Mouse (Mus musculus): ENCODE measurements at regions not wholly inside any gene's neighbourhood (a gene's known extent, or its start where the extent isn't known, plus 50 kb on each side); places are given as distances from the start of the nearest gene placed in this dataset.

- DNase-seq (ENCODE audit: low read depth, low spot score): no peak
Measured at GRCm38 (mm10) chr10:44647021-44647420, 118.7 kb upstream of the Prdm1 start.

DNA sequence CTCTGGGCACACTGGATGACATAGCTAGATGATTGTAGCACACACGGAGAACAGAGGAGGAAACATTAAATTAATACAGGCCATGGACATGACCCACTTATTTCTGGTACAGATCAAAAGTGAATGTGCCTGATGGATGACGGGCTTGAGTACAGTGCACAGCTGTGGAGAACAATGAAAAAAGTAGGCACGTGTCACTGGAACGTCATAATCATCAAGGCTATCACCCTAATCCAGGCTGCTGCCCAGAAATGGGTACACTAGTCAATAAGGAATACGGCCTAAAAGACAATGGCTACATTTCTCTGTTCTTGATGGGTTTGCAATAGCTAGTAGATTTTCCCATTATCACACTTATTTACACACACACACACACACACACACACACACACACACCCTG lies 118.3 kb upstream of the Prdm1 start:
- DNase-seq (ENCODE audit: low read depth, low spot score): no peak

GRCm38 (mm10) chr10:44641616-44642015 lies 113.3 kb upstream of the Prdm1 start:
- no peak for DNase-seq (ENCODE audit: low read depth, low spot score)

- DNase-seq (ENCODE audit: low read depth, low spot score): no peak
Measured at GRCm38 (mm10) chr10:44640620-44641019, 112.3 kb upstream of the Prdm1 start.

DNA sequence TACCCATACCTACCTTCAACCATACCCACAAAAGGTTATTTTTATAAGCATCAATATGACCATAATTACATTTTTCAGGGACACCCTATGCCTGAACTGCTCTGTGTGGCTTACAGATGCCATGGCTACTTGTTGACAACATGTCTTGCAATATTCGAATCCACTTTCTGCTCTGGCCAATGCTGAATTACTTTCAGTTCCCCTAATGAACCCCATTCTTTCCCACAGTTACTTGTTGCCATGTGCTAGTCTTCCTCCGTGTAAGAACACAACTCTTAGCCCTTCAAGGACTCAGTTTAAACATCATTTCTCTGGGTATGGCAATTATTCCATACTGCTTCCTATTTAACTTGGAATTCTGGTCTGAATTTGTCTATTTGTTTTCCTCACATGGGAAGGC lies 110.4 kb upstream of the Prdm1 start:
- DNase-seq (ENCODE audit: low read depth, low spot score): no peak

DNA sequence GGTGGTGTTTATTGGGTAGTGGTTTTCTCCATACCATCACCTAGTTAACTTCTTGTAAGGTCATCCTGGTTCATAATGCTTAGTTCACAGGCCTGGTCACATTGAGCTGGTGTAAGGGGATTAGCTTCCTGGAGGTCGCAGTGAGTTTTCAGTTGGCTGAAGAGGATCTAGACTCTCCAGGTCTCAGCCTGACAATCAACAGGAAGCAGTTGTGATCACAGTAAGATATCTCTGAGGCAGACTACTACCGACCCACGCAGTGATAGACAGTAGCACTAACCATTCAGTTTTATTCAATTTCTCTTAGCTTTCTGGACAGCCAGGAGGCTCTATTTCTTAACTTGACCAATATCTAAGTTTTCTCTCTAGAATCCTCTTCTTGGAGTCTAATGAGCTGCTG lies 108.5 kb upstream of the Prdm1 start:
- DNase-seq (ENCODE audit: low read depth, low spot score): no peak

- no peak for DNase-seq (ENCODE audit: low read depth, low spot score)
Measured at GRCm38 (mm10) chr10:44636061-44636460, 107.8 kb upstream of the Prdm1 start.

- no peak for DNase-seq (ENCODE audit: low read depth, low spot score)
Measured at GRCm38 (mm10) chr10:44631584-44631983, 103.3 kb upstream of the Prdm1 start.

DNA sequence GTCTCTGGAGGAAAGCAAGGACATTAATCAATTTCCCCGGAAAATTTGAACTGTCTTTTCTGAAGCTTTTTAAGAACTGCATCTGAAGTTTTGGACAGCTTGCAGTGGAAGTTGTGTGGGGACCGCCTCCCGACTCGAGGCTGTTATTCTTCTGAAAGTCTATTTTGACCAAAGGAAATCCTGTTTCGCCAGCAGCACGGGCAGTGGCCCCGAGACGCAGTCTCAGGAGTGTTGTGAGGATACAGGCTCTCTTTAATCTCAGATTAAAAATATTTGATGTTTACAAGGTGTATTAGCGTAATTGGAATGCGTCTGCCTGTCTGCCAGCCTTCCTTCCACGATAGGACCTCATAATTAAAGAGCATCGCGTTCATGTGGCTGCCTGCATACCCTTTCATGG lies 102.2 kb upstream of the Prdm1 start:
- no peak for DNase-seq (ENCODE audit: low read depth, low spot score)

GRCm38 (mm10) chr10:44628387-44628786 lies 100.1 kb upstream of the Prdm1 start:
- DNase-seq (ENCODE audit: low read depth, low spot score): no peak

DNA sequence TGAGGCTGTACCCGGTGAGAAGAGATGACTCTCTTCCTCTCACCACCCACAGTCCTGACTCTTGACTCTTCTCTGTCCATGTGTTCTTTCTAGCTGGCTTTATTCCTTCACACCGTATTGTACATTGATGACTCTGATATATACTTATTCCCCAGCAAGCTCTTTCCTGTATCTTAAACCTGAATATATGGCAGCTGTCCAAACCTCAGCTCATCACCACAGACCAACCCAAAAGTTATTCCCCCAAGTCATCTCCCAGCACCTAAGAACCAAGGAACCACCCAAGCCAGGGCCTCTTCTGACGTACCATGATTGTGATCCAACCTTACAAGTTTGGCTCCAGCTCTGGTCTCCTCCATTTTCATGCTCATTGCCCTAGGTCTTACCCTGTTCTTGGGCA lies 99.1 kb upstream of the Prdm1 start:
- no peak for DNase-seq (ENCODE audit: low read depth, low spot score)

- no peak for DNase-seq (ENCODE audit: low read depth, low spot score)
Measured at GRCm38 (mm10) chr10:44625521-44625920, 97.2 kb upstream of the Prdm1 start.

DNA sequence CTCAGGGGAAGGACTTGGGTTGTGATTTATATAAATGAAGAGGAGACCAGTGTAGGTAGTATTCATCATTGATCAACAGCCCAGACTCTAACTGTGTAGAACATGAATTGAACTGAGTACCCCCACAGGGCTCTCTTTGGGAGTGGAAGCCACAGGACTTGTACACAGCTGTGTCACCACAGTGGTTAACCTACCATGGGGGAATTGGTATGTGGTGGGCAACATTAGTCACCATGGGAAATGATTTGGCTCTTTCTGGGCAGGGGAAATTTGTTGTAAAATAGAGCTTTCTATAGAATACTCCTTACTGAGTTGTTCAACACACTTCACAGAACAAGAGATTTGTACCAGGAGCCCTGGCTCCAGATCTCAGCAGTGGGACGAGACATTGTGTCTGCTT lies 87.3 kb upstream of the Prdm1 start:
- DNase-seq (ENCODE audit: low read depth, low spot score): no peak

GRCm38 (mm10) chr10:44612571-44612970 lies 84.3 kb upstream of the Prdm1 start:
- DNase-seq (ENCODE audit: low read depth, low spot score): no peak

GRCm38 (mm10) chr10:44611399-44611798 lies 83.1 kb upstream of the Prdm1 start:
- DNase-seq (ENCODE audit: low read depth, low spot score): no peak

DNA sequence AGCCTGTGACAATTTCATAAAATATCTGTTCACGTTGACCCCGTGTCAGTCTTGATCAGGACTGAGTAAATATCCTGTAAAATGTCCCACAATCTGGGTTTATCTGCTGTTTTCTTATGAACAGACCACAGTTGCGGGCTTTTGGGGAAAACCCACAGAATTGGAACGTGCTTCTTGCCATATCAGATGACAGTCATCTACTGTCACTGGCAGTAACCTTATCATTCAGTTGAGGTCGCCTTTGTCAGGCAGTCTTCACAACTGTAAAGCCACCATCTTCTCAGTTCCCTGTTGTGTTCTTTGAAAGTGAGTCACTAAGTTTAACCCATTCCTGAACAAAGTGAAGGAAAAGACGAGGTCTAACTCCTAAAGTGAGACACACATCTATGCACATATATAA lies 80.9 kb upstream of the Prdm1 start:
- DNase-seq (ENCODE audit: low read depth, low spot score): no peak

GRCm38 (mm10) chr10:44607334-44607851 lies 79.1 kb upstream of the Prdm1 start:
- no peak for DNase-seq (ENCODE audit: low read depth, low spot score)

DNA sequence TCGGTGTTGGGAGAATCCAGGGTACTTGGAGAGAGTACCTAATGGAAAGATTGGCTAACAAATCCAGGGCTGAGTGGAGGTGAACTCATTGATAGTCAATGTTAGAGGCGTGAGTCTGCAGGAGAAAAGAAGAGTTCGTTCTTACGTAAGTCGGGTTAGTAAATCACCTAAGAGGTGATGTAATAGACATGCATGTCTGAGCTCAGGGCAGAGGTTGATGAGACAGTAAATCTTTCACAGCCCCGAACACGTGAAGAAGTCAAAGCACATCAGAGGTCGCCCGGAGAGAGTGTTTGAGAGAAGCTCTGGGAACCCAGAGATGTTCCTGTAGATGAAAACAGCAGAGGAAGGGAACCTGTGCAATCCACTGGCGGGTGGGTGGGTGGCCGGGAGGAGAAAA lies 76.2 kb upstream of the Prdm1 start:
- DNase-seq (ENCODE audit: low read depth, low spot score): no peak

- DNase-seq (ENCODE audit: low read depth, low spot score): no peak
Measured at GRCm38 (mm10) chr10:44603461-44603860, 75.2 kb upstream of the Prdm1 start.

DNA sequence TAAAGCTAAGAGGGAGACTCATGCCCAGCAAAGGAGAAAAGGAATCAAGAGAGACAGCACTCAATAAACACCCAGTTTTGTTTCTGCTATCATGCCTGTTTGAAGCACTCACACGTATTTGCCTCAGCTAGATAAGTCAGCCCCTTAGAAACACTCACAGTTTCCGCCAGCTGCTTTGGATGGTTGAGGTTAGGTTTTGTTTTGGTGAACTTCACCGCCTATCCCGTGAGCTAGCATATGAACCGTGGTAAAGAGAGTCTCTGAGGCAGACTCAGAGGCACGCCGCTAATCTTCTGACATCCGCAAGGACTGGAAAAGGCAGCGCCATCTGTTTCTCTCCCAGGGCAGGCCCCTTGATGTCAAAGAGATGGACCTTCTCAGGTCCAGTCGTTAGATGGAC lies 73.2 kb upstream of the Prdm1 start:
- DNase-seq (ENCODE audit: low read depth, low spot score): no peak

DNA sequence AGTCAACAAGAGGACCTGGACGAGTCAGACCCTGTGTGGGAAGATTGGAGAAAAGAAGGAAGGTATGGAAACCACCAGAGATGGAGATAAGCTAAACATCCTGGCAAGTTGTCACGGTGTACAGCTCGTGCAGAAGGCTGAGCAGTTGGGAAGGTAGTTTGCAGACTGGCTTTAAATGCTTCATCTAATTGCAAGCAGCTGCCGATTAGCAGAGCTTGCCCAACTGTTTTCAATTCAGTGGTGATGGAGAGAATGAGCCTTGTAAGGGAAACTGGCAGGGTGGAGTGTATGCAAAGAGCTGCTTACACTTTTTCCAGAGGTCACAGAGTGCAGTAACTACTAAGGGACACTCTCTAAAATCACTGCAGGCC lies 71.6 kb upstream of the Prdm1 start:
- DNase-seq (ENCODE audit: low read depth, low spot score): no peak

DNA sequence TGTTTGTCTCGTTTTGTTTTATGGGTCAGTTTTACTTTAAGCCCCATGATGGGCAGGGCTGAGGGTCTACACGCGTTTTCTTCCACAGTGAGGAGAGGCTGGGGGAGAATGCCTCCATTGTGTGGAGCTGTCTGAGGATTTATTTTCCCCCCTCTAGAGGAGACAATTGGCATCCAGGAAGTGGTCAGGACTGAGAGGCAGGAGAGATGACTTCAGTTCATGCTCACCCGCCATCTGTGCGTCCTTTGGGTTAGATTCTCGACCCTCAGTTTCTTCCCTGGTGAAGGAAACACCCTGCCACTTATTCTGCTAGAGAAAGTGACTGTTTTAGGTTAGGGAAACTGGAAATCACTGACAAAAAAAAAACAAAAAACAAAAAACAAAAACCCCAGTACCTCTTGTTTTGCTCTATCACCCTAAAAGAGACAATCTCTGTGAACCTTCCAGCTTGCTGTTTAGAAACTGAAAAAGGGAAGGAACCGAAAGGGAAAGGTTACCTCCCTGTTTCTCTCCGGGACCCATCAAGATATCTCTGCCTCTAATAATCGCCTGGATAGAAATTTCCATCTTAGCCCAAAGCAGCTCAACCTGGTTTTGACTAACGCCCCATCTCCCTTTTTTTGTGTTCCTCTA lies 71.1 kb upstream of the Prdm1 start:
- no peak for DNase-seq (ENCODE audit: low read depth, low spot score)

GRCm38 (mm10) chr10:44598615-44599014 lies 70.3 kb upstream of the Prdm1 start:
- DNase-seq (ENCODE audit: low read depth, low spot score): no peak

DNA sequence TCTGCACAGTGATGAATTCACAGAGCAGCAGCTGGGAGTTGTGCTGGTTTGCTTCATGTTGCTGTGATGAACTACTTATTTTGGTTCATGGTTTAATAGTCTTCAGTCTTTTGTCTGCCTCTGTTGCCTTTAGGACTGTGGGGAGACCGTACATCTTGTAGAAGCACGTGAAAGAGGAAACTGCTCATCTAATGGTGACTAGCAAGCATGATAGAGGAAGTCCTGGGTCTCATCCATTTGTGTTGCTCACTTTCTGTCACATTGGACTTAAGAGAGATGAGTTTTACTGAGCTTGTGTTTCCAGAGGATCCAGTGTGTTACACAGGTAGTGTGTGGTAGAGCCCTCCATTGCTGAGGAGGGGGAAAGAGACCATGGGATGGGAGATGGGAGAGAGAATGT lies 67.6 kb upstream of the Prdm1 start:
- no peak for DNase-seq (ENCODE audit: low read depth, low spot score)
